Mouse (Mus musculus) kidney, postnatal 10 days (tissue): ENCODE measurements around the gene Acbd6.

ENCODE experiments used
- DNase-seq: peaks from one replicate; pipeline ENCODE4 v3.0.0; 2021; ENCODE audit warnings: mixed read lengths

Acbd6 gene

GRCm38 (mm10) chr1:155650121-155650846 lies 92.4 kb downstream of the Acbd6 start:
- peak; percentile 54 for DNase-seq

GRCm38 (mm10) chr1:155654961-155655360 lies 97.0 kb downstream of the Acbd6 start:
- no peak for DNase-seq

DNA sequence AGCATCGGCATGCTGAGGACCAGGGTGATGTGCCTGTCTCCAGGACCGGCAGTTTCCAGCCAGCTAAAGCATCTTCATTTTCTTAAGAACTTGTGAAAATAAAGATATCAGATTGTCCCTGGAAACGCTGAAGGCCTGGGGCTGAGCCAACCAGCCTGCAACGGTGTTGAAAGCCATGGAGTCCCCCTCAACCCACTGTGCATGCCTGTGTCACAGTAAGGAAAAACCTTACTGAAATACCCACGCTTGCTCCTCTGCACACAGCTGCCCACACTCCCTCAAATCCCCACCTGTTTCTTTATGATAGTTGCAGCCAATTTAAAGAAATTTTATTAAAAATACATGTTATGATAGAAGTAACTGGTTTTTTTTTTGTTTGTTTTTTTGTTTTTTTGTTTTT lies 98.4 kb downstream of the Acbd6 start:
- DNase-seq: no peak

- DNase-seq: no peak
Measured at GRCm38 (mm10) chr1:155663994-155664393, 106.1 kb downstream of the Acbd6 start.

DNA sequence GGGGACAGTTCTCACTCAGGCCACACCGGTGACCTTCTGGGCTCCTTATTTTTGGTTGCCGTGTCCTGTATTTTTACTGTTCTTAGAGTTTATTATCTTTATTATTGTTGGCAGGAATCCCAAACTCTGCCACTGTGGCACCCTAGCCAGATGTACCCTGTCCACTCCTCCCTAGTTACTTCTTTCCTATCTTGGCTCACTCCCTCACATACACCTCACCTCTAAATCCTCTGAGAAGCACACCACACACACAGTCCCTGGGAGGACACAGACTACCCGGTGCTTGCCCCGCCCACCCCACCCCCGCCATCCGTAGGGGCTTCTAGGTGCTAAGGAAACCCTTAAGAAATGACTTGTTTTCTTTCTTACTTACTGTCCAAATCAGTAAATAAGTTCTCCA lies 117.7 kb downstream of the Acbd6 start:
- no peak for DNase-seq

DNA sequence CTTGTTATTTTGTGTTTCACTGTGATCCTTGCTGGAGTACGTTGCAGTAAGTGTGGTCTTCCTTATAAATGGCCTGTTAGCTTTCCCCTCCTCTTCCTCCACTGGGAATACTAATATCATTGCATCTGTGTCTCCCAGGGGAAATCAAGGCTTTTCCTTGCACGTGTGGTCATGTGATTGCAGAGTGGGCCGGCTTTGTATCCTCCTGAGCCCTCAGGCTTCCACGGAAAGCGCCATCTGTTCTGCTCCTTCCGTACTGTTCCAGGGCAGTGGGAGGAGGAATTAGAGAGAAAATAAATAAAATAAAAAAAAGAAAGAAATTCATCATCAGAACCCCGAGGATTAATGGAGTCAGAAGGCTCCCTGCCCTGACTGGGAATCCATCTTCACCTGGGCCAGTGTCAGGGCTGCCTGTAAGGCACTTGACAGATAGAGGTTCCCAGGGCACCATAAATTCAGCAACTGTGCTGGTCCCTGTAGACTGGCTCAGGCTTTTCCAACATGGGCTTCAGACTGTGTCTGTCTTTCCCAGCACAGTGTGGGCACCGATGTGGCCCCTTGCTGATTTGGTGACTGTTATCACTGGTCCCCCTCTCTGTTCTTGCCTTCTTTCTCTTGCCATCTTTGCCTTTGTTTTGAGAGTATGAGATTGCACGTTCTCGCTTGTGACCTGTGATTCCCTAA lies 123.3 kb downstream of the Acbd6 start:
- DNase-seq: no peak

- no peak for DNase-seq
Measured at GRCm38 (mm10) chr1:155686816-155687215, 128.9 kb downstream of the Acbd6 start.

DNA sequence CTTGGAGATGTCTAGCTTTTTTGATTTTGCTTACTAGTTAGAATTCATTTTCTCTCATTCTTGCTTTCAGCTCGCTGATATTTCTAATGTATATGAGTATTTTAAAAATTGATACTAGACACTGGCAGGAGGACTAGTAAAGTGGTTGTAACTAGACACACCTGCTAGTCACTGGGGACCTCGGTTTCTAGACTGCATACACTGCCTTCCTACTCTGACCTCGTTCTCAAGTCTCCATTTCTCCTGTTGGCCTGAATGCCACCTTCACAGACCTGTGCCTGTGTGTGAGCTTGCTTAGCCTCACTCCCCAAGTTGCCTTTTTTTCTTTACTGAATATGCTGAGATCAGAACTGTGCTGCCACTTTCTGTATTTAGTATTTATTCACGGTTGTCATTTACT lies 131.2 kb downstream of the Acbd6 start:
- DNase-seq: no peak

GRCm38 (mm10) chr1:155689558-155689957 lies 131.6 kb downstream of the Acbd6 start:
- no peak for DNase-seq

- DNase-seq: no peak
Measured at GRCm38 (mm10) chr1:155692230-155692629, 134.3 kb downstream of the Acbd6 start.

DNA sequence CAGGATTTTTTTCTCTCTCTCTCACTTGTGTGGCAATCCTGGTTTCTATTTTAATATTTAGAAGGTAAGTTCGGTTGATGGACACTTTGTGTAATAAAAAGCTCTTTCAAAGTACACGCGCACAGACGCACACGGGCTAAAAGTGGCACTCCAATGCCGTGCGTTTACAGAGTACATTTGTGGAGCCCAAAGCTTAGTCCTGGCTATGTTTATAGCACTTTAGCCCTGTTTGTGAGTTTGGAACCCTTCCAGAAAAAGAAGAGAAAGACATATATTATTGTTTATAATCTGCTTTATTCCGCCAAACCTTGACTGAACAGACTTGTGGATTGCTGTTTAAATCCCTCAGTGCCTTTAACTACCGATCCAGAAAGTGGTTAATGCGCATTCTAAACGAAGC lies 135.1 kb downstream of the Acbd6 start:
- no peak for DNase-seq

GRCm38 (mm10) chr1:155693443-155693842 lies 135.5 kb downstream of the Acbd6 start:
- no peak for DNase-seq

DNA sequence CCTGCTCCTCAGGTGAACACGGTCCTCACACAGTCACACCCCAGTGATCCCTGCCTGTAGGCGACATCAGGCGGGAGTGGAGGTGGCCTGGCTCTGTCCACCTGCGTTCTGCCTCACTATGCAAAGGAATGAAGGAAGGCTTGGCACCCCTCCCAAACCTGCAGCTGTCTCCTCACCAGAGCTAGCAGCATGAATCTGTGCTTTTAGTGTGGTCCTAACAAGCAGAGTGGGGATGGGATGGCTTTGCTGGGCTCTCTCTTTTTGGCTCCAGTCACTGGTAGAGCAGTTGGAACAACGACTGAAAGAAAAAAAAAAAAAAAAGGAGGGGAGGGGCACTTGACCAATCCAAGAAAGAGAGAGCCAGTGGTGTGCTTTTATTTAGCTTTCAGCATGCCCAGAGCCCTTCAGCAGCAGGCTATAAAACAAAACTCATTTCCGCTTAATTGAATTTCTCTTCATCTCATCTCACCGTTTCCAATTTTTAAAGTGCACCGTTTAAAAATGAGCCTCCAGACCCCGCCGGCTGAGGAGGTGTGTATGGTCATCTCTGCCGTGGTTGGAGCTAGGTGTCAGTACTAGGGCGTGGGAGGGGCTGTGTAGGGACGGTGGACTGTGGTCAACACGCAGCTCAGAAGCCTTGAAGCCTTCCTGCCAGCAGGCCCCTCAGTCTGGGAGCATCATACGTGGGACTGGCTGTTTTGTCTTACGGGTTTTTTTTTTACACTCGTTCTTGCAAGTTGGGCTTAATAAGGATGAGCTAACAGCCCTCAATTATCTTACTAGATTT lies 140.6 kb downstream of the Acbd6 start:
- DNase-seq: peak; percentile 42

DNA sequence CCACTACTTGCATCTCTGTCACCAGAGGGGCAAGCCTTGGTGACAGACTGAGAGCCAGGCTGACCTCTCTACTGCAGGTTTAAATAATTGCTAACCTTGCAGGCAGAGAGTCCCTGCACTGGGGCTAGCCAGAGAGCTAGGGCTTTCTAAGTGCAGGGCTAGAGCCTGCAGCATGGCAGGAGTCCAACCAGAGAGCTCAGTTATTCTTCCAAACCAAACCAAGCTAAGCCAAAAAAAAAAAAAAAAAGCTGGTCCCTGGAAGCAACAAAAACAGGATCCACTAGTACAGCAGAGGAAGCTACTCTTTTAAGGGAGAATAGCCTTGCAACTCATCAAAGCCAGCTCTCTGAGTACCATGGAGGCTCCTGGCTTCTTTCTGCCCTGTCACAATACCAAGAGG lies 143.0 kb downstream of the Acbd6 start:
- DNase-seq: peak; percentile 21

- no peak for DNase-seq
Measured at GRCm38 (mm10) chr1:155703191-155703680, 145.3 kb downstream of the Acbd6 start.

DNA sequence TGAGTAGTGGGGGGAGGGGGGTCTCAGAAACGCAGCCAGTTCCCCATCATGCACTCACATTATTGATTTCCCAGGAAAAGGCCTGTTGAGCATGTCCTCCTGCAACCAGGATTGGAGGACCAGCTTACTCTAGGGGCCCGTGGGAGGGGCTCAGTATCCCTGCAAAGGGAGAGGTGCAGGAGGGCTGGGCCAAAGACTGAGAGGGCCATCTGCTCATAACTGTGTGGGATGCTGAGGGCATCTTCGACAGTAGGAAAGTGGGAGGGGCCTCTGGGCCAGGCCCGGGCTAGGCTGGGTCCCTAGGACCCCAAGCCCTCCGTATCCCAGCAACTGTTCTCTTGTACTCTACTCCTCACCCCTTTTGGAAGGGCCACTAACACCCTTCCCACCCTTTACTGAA lies 146.3 kb downstream of the Acbd6 start:
- no peak for DNase-seq

DNA sequence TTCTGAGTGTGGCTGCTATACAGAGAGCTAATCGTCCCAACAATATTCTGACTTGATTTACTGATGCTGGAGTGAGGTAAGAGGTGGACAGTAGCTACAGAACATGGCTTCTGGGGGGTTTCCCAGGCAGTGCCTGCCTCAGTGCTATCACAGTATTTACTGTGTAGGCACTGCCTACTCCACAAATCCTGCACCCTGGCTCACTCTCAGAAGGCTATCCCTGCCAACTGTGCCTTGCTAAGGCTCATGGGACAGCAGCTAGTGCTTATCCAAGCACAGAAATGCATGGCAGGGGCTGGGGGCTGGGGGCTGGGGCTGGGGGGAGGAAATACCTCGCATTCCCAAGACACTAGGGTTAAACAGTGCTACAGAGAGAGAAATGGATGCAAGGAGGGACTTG lies 155.4 kb downstream of the Acbd6 start:
- no peak for DNase-seq

GRCm38 (mm10) chr1:155715366-155715765 lies 157.4 kb downstream of the Acbd6 start:
- DNase-seq: no peak

- DNase-seq: no peak
Measured at GRCm38 (mm10) chr1:155717301-155717700, 159.4 kb downstream of the Acbd6 start.

DNA sequence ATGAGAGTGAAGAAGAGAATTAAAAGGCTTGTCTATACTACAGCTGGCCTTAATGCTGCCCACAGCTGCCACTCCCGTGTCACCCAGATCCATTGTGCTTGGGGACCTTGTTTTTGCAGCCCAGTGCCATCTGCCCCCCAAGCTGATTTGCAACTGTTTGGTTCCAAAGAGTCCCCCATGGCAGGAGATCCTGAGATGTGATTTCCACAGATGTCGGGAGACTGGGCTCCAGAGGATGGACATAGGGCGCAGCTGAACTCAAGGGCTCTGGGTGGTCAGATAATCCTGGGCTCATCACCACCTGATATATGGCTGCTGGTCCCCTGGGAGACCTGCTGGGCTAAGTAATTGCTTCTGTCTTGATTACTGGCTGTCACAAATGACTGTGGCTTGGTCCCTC lies 160.9 kb downstream of the Acbd6 start:
- no peak for DNase-seq

GRCm38 (mm10) chr1:155720006-155720405 lies 162.1 kb downstream of the Acbd6 start:
- no peak for DNase-seq

DNA sequence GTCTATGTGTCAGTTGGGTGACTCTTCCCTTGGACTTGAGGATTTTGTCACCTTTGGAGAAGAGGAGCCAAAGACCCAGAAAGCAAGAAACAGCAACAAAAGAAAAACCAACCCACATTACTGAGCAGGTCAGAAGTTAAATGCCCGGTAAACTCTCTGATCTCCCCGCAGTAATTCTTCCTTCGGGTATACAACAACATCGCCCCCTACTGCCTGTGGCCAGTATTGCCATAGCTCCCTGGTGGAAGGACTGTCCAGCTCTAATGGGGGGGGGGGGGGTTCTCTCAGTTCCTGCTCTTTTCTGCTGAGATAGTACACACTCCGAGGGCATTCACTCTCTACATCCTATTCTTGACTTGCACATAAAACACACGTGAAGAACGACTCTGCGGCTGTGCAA lies 163.5 kb downstream of the Acbd6 start:
- peak; percentile 36 for DNase-seq

DNA sequence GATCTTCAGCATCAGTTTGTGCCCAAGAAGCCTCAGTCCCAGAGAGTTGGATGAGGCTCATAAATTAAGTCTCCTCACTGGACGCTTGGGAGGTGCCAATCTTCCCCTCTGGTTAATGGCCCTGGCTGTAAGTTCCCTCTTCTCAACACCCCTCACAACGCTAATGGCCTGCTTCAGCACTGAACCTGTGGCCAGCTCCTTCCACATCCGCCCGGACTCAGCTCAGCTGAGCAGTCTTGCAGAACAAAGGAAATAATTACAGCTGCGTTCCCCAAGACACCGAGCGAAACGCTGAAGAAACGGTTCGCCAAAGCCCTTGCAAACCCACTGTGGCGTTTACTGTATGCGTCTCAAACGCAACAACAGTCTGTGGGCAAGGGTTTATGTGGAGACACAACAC lies 164.3 kb downstream of the Acbd6 start:
- DNase-seq: peak; percentile 85

- no peak for DNase-seq
Measured at GRCm38 (mm10) chr1:155724301-155724700, 166.4 kb downstream of the Acbd6 start.
